ENCODE assay signal across 29 mouse cellular contexts in genomic region chr14:76880851-76881250, GRCm38 (mm10).
DNase-seq lines count a peak whose midpoint lies in the region; TF ChIP-seq lines count a peak whose summit lies in the region.
"Had no signal": no experiment of that assay in that cellular context is flagged by ENCODE, and none has a peak within 500 bp of the region (broad histone marks: within the 10 kb centered on the region; RNA-seq: fewer than 3 reads in every experiment).

No protein-coding gene starts in this region.

- H3K4me3 ChIP-seq in layer of hippocampus, adult 2 months, result no peak overlapping the region
- no peak overlapping the region for H3K4me3 ChIP-seq in embryonic fibroblast, embryonic 13.5 days (ENCODE audit: insufficient read depth, low read length)
- H3K4me3 ChIP-seq: embryonic facial prominence, embryonic 12.5 days; heart, embryonic 10.5 days; heart, embryonic 15.5 days; hindbrain, embryonic 13.5 days; liver, embryonic 15.5 days; midbrain, embryonic 10.5 days; midbrain, embryonic 15.5 days had no signal

- H3K27ac ChIP-seq in layer of hippocampus, adult 2 months, result peak overlapping the region; percentile 3; the same call in 1 of the 2 replicates
- H3K27ac ChIP-seq in embryonic fibroblast, embryonic 13.5 days (ENCODE audit: insufficient read depth, low read length), result peak overlapping the region; percentile 36; the same call in 1 of the 2 replicates
- H3K27ac ChIP-seq: embryonic facial prominence, embryonic 12.5 days; heart, embryonic 10.5 days; heart, embryonic 15.5 days; hindbrain, embryonic 13.5 days; liver, embryonic 15.5 days; midbrain, embryonic 10.5 days; midbrain, embryonic 15.5 days had no signal

- H3K4me1 ChIP-seq in embryonic fibroblast, embryonic 13.5 days (ENCODE audit: control insufficient read depth, insufficient read depth, low read length), result peaks cover 15% of the 10 kb centered on the region

- DNase-seq in layer of hippocampus, adult 2 months (ENCODE audit: low spot score in 2 of 2), result peak; percentile 20 to 53
- no peak for DNase-seq in layer of hippocampus, postnatal 25 days (ENCODE audit: extremely low spot score in 1 of 2, low spot score in 1 of 2)
- peak; percentile 60 for DNase-seq in right cerebral cortex, adult 18-20 months
- DNase-seq in right cerebral cortex, postnatal 10 days (ENCODE audit: low spot score in 2 of 2), result no peak
- peak; percentile 67 for DNase-seq in 416B (ENCODE audit: low read depth)
- DNase-seq in thymus, postnatal 25 days, result no peak
- no peak for DNase-seq in gastrocnemius, adult 8-10 months (ENCODE audit: low spot score in 2 of 2)
- DNase-seq: adrenal gland, postnatal 10 days; cerebellum, adult 11 months; cerebellum, adult 9-10 months; cerebellum, postnatal 36 days; embryo, embryonic 11 days; gastrocnemius, postnatal 25 days; heart, adult 11 months; kidney, adult 9 months; kidney, postnatal 10 days; liver; lung, embryonic 14.5 days; lung, postnatal 14 days; spleen, adult 18-20 months; thymus, postnatal 14 days had no signal

- TF ChIP-seq POLR2A in embryonic fibroblast, embryonic 13.5 days (IDR thresholded peaks at IDR 0.05; ENCODE audit: low read depth, low read length), result no peak

- TF ChIP-seq CTCF in layer of hippocampus, adult 2 months (conservative IDR thresholded peaks at IDR 0.05), result no peak
- no peak for TF ChIP-seq CTCF in embryonic fibroblast, embryonic 13.5 days (IDR thresholded peaks at IDR 0.05; ENCODE audit: borderline replicate concordance, insufficient read depth, low read length)

Comparison
In these comparisons a context has a peak if more than half of its experiments do, and no peak if none do; other contexts are left out.
1. DNase-seq: peak in layer of hippocampus, adult 2 months (2 of 2), right cerebral cortex, adult 18-20 months (single experiment) and 416B (single experiment); none in layer of hippocampus, postnatal 25 days (0 of 2), right cerebral cortex, postnatal 10 days (0 of 2), thymus, postnatal 25 days (single experiment) and gastrocnemius, adult 8-10 months (0 of 2).